Mouse (Mus musculus) erythroblast, adult 5-6 weeks (primary cell): Measurements from ENCODE around the gene Gm6525. TPM values are rescaled to one million over a fixed set of nuclear protein-coding genes. Genes with fewer than 3 reads are reported as not detected.

Source experiments
- ATAC-seq: replicated peaks from 2 replicates; pipeline ENCODE4 v1.8.0; 2016; ENCODE audit warnings: moderate number of reproducible peaks, mild to moderate bottlenecking, moderate TSS enrichment, inconsistent platforms; ENCODE audit not compliant: poor library complexity, low FRiP score, severe bottlenecking
- total RNA-seq, 2 experiments: library from RNA; stranded (forward) in 1 of 2; stranded (reverse) in 1 of 2; fragments of 150-400 nt in 1 of 2; fragments of 200-764, 138-1000 nt in 1 of 2; gene quantifications; 2 replicates each; pipeline versions ENCODE4 v1.2.3 to v1.2.4; 2015 to 2017; ENCODE audit warnings: low replicate concordance in 2 of 2

The Gm6525 gene
- total RNA-seq, 2 experiments from 2014 or later = not detected

DNA sequence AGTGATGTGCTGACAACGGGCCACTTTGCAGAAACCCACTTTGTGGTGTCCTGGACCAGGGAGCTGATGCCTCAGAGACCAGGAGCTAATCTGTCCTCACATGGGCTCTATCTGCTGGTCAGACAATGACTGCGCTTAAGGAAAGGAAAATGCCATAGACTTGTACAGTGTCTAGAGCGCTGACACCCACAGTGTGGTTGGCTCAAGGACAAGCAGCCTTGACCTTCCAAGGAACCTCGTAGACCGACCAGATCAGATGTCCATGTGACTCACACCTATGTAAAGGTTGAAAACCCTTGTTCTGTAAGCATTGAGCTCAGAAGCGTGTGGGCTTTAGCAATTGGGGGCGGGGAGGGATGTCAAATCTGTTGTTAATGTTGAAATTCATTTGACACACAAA, 34.6 kb downstream of the Gm6525 start:
- no peak for ATAC-seq

DNA sequence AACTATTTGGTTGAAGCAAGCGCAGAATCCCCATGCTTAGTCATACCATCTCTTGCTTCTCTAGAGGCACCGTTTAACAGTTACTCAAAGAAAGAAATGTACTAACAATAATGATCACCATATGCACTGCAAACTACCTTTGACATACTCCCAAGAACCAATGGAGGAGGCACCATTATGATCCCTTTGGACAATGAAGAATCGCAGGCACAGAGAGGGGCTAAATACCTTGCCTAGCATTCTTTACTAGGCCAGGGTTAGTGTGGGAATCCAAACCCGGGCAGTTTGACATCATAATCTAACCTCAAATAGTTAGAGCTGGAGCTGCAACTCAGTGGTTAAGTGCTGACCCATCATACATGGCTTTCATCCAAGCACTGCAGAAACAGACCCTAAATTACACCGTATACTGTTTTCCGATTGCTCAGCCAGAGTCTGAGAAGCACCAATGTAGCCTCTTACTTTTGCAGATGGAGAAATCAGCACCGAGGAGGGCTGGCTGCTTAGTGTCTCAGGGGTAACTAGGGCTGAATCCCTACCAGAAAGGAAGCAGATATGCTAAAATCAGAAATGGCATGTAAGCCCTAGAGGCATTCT, 35.1 kb downstream of the Gm6525 start:
- ATAC-seq = no peak

GRCm38 (mm10) chr3:84211340-84211875, 37.5 kb downstream of the Gm6525 start:
- ATAC-seq = no peak

- no peak for ATAC-seq
Observed at GRCm38 (mm10) chr3:84214501-84214900, 40.6 kb downstream of the Gm6525 start.

DNA sequence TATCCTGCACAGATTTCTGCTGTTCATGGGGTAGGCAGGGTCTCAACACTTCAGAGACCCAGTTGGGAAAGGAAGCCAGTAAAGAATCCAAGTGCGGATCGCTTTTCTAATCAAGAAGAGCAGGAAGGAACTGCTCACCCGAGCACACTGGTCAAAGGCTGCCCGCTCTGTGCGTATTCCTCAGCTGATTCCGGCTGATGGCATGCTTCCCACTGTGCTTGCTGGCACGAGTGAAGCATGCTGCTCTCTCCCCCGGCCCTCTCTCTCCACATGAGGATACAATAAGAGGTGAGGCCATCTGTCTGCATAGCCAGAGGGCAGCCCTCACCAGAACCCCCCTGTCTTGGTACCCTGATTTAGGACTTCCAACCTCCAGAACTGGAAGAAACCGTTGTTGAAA, 41.3 kb downstream of the Gm6525 start:
- ATAC-seq = no peak

- ATAC-seq = no peak
Observed at GRCm38 (mm10) chr3:84215743-84216360, 41.9 kb downstream of the Gm6525 start.

- no peak for ATAC-seq
Observed at GRCm38 (mm10) chr3:84217118-84217960, 43.4 kb downstream of the Gm6525 start.

DNA sequence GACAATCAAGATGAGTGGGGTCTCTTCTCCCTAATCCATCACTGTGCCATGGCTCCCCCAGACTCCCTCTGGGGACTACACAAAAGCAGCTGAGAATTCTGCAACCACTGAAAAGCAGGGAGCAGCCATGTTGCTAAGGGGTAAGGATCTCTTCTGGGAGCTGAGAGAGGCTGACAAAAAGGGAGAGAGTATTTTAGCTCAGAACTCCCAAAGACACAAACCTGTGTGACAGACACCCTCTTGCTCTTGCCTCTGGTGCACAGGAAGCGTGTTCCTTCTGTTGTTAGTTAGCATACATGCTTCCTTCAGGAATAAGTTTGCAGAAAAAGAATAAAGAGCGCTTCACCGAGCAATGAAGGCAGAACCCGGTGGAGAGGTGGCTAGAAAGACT, 44.1 kb downstream of the Gm6525 start:
- ATAC-seq = no peak

- no peak for ATAC-seq
Observed at GRCm38 (mm10) chr3:84218498-84218897, 44.6 kb downstream of the Gm6525 start.

GRCm38 (mm10) chr3:84219166-84219710, 45.3 kb downstream of the Gm6525 start:
- ATAC-seq = no peak

GRCm38 (mm10) chr3:84219720-84220273, 45.9 kb downstream of the Gm6525 start:
- ATAC-seq = no peak

DNA sequence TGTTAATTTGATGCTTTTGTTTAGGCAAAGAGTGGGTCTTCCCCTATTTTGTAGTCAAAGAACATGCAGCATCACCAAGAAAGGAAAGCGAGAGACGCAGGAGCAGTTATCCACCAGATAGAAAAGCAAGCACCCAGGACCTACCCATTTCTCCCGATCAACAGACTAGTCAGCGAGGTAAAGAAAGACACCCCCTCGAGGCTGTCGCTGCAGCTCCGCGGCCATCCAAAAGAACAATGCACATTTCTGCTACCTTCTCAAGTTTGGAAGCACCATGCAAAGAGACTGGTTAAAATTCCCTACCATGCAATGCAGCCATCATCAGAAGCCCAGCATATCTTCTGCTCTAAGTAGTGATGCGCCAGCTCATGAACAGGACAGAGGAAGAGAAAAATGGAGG, 46.4 kb downstream of the Gm6525 start:
- no peak for ATAC-seq

DNA sequence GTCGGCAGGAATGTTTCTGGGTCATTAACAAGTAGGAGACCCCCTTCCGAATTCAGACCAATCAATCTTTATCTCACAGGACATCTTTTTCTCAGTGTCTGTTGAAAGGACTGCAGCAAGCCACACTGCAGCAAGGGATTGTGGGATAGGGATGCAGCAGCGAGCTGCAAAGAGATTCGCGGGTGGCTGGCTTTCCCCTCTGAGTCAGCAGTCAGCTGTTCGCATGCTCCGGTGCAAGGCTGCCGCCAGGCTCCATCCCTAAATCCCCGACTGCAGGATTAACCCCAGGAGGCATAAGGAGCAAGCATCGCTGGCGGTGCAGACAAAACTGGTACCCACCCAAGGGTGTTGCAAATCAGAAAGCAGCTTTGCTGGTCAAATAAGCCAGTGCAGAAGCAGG, 46.8 kb downstream of the Gm6525 start:
- no peak for ATAC-seq

Other genes starting within 250 kb of the Gm6525 start
- 753 and 807 TPM in 2 replicates for gene Tmem131l, start 133.9 kb upstream of the Gm6525 start, total RNA-seq (2015; ENCODE audit: low replicate concordance)
- 938 and 1,004 TPM in 2 replicates for gene Tmem131l, start 133.9 kb upstream of the Gm6525 start, total RNA-seq (2017; ENCODE audit: low replicate concordance)
- gene Mnd1, start 18.3 kb upstream of the Gm6525 start, total RNA-seq (2015; ENCODE audit: low replicate concordance) = 8.2 TPM in 1 of 2 replicates, not detected in the other
- gene Mnd1, start 18.3 kb upstream of the Gm6525 start, total RNA-seq (2017; ENCODE audit: low replicate concordance) = 3.7 and 7.5 TPM in 2 replicates
- gene Trim2, start 132.8 kb downstream of the Gm6525 start, total RNA-seq (2015; ENCODE audit: low replicate concordance) = 1.9 and 3.8 TPM in 2 replicates
- 4.3 and 4.5 TPM in 2 replicates for gene Trim2, start 132.8 kb downstream of the Gm6525 start, total RNA-seq (2017; ENCODE audit: low replicate concordance)